Mouse (Mus musculus) midbrain, postnatal 0 days (tissue): ENCODE data around the gene Gm37419. TPM values are rescaled to one million over a fixed set of nuclear protein-coding genes. Genes with fewer than 3 reads are reported as not detected.

Experiments
- ATAC-seq: fragments of 200-750 bp; cut with Nextera tagmentation; 2 replicates; pipeline ENCODE4 v1.8.0; 2017; ENCODE audit warnings: moderate number of reproducible peaks, mild to moderate bottlenecking, moderate TSS enrichment, moderate library complexity; ENCODE audit not compliant: low FRiP score
- DNase-seq: peaks from one replicate; pipeline ENCODE4 v3.0.0-alpha.2; 2015; ENCODE audit warnings: low spot score
- H3K27ac ChIP-seq: fragments of 300-500 bp; sonication (generic); 2 replicates; pipeline ENCODE4 v1.5.1; 2014; ENCODE audit warnings: low read depth, mild to moderate bottlenecking, low read length, mixed read lengths
- H3K27me3 ChIP-seq: fragments of 300-500 bp; sonication (generic); 2 replicates; pipeline ENCODE4 v1.6.1; 2014; ENCODE audit warnings: low read length, control low read depth, mixed read lengths; ENCODE audit not compliant: insufficient read depth
- H3K36me3 ChIP-seq: fragments of 300-500 bp; sonication (generic); 2 replicates; pipeline ENCODE4 v1.6.1; 2014; ENCODE audit warnings: low read length, control low read depth, mixed read lengths; ENCODE audit not compliant: insufficient read depth
- H3K4me1 ChIP-seq: fragments of 300-500 bp; sonication (generic); 2 replicates; pipeline ENCODE4 v1.6.1; 2014; ENCODE audit warnings: mild to moderate bottlenecking, control low read depth, antibody characterized with exemption, low read length, mixed read lengths; ENCODE audit not compliant: insufficient read depth
- H3K4me2 ChIP-seq: fragments of 300-500 bp; sonication (generic); 2 replicates; pipeline ENCODE4 v1.6.1; 2014; ENCODE audit warnings: low read depth, mild to moderate bottlenecking, low read length, mixed read lengths; ENCODE audit not compliant: poor library complexity, severe bottlenecking
- H3K4me3 ChIP-seq: fragments of 300-500 bp; sonication (generic); 2 replicates; pipeline ENCODE4 v1.5.1; 2014; ENCODE audit warnings: low read depth, mild to moderate bottlenecking, low read length, moderate library complexity
- H3K9ac ChIP-seq: fragments of 300-500 bp; sonication (generic); replicated peaks from 2 replicates; pipeline ENCODE4 v1.6.1; 2014; ENCODE audit warnings: mild to moderate bottlenecking, low read length, moderate library complexity, mixed read lengths; ENCODE audit not compliant: poor library complexity, severe bottlenecking
- H3K9me3 ChIP-seq: fragments of 300-500 bp; sonication (generic); 2 replicates; pipeline ENCODE4 v1.6.1; 2016; ENCODE audit warnings: low read length, control low read depth
- CTCF ChIP-seq: IDR thresholded peaks from 2 replicates; pipeline ENCODE4 v1.5.1; 2016; ENCODE audit warnings: antibody characterized with exemption, mild to moderate bottlenecking
- WGBS: fragments of 180-500 bp; shearing (Covaris S2); extraction: QIAGEN DNeasy Blood & Tissue Kit; methylation state at CpG from one replicate; pipeline ENCODE4 v1.1.7; 2014; 5-methylcytosine and 5-hydroxymethylcytosine counted together
- polyA plus RNA-seq: library from polyadenylated mRNA; unstranded; fragments of >200 nt; fragmentation: Nextera tagmentation; extraction: Ambion mirVana; gene quantifications from 2 replicates; pipeline ENCODE4 v1.2.1, GENCODE M21; 2015
- total RNA-seq: library from RNA; depleted of rRNA; stranded (reverse); fragments of >200 nt; gene quantifications from 2 replicates; pipeline ENCODE4 v1.2.3, GENCODE M21; 2014

Gene Gm37419
- total and polyA plus RNA-seq, 2 experiments from 2014 or later: not detected

DNA sequence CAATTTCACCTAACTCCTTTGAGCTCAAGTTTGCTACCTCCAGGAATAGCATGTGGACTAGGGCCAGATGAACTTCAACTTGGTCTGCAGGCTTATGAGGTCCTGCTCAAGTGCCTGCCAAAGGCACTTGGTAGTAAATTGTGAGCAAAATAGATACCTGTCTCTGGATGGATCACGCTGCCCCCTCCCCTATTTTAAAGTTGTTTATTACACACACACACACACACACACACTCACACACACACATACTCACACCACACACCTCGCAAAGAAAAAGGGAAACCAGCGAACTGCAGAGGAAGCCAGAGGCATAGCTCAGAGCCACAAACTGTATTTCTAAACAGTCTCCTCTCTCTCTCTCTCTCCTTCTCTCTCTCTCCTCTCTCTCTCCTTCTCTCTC, 2.1 kb upstream of the Gm37419 start:
- 11% methylated on average over 3 of the region's 3 CpGs for WGBS
- no peak for DNase-seq
- Histone ChIP-seq H3K27ac (no peak overlapping the region), H3K27me3 (no peaks in the 10 kb centered on the region), H3K36me3 (no peaks in the 10 kb centered on the region), H3K4me2 (peak overlapping the region; percentile 93), H3K9me3 (no peaks in the 10 kb centered on the region), H3K4me1 (peaks cover 5% of the 10 kb centered on the region; the same call in 1 of the 2 replicates), H3K4me3 (peak overlapping the region; percentile 66; the same call in 1 of the 2 replicates), H3K9ac (no peak overlapping the region)
- ATAC-seq: no peak
- TF ChIP-seq CTCF: no peak

DNA sequence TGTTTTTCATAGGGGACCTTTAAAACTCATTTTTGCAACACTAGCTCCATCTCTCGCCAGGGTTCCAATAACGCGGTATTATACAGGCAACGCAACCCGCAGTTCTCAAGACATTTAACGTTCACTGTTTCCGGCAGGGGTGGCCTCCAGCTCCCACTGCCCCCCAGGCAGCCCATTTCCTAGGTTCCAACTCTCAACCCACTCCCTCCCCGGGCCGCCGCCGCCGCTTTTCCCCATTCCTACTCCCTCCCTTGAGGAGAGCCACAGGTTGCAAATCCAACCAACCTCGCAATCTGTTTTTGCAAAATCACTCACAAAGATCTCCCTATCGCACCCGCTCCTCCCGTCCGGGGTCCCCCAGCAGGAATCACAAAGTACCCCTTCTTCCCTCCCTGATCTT, 1.4 kb upstream of the Gm37419 start:
- no peak for TF ChIP-seq CTCF
- Histone ChIP-seq H3K4me1 (peaks cover 3% of the 10 kb centered on the region; the same call in 1 of the 2 replicates), H3K9me3 (no peaks in the 10 kb centered on the region), H3K4me3 (peak overlapping the region; percentile 66), H3K9ac (peak overlapping the region; percentile 66), H3K4me2 (peak overlapping the region; percentile 93), H3K27ac (peak overlapping the region; percentile 98; the same call in 1 of the 2 replicates), H3K27me3 (no peaks in the 10 kb centered on the region), H3K36me3 (no peaks in the 10 kb centered on the region)
- DNase-seq (no peak), ATAC-seq (no peak)
- WGBS: under 1% methylated on average over 17 of the region's 17 CpGs

DNA sequence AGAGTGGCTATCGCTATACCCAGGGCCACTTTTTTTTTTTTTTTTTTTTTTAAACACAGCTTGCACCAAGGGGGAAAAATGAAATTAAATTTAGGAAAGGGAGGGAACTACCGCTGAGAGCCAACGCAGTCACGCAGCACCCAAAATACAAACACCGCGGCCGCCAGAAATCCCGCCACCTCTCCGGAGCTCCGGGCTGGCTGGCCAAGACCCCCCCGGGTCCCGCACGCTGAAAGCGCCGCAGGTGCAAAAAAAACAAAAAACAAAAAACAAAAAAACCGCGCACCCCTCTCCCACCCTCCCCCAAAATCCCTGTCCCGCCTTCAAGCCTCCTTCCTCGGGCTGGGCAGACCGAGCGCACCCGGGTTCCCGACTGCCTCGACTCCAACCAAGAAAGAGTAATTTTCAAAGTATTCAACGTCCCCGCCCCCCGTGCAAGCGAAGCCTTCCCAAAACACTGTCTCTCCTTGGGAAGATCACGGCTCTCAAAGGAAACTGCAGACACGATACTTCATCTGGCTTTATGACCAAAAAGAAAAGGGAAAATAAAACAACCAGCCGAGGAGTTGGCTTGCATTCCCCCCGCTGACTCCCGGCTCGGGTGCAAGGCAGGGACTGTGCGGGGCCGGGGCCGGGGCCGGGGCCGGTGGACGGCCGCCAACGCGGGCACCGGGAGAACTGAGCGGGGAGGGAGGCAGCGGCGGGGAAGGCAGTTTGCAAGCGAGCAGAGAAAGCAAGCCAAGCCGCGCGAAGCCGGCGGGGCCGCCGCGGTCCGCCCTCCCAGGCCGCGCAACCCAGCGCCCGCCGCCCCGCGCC, 733 bp upstream of the Gm37419 start:
- under 1% methylated on average over 64 of the region's 64 CpGs for WGBS
- H3K9ac ChIP-seq: peak overlapping the region; percentile 66
- H3K9me3 ChIP-seq: no peaks in the 10 kb centered on the region
- no peaks in the 10 kb centered on the region for H3K36me3 ChIP-seq
- H3K27me3 ChIP-seq: no peaks in the 10 kb centered on the region
- H3K27ac ChIP-seq: peak overlapping the region; percentile 98
- TF ChIP-seq CTCF: no peak
- no peaks in the 10 kb centered on the region; the same call in 1 of the 2 replicates for H3K4me1 ChIP-seq
- peak; percentile 36 for DNase-seq
- H3K4me2 ChIP-seq: peak overlapping the region; percentile 93
- ATAC-seq: no peak
- H3K4me3 ChIP-seq: peak overlapping the region; percentile 66

DNA sequence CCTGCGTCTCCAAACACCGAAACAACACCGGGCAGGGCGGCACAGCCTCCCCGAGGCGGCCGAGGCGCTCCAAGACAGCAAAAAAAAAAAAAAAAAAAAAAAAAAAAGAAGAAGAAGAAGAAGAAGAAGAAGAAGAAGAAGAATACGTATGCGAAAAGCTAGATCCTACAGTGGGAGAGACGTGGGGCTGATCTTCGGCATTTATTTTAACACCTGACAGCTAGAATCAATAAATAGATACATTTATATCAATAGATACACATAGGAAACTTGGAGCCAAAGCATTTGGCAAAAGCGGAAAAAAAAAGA, 171 bp upstream of the Gm37419 start:
- no peak for ATAC-seq
- TF ChIP-seq CTCF: no peak
- H3K27ac ChIP-seq: peak overlapping the region; percentile 98
- H3K27me3 ChIP-seq: no peaks in the 10 kb centered on the region
- peak overlapping the region; percentile 93 for H3K4me2 ChIP-seq
- H3K36me3 ChIP-seq: no peaks in the 10 kb centered on the region
- WGBS: 0% methylated on average over 8 of the region's 13 CpGs
- H3K9ac ChIP-seq: peak overlapping the region; percentile 66
- no peaks in the 10 kb centered on the region; the same call in 1 of the 2 replicates for H3K4me1 ChIP-seq
- H3K4me3 ChIP-seq: peak overlapping the region; percentile 66
- H3K9me3 ChIP-seq: no peaks in the 10 kb centered on the region
- no peak for DNase-seq

DNA sequence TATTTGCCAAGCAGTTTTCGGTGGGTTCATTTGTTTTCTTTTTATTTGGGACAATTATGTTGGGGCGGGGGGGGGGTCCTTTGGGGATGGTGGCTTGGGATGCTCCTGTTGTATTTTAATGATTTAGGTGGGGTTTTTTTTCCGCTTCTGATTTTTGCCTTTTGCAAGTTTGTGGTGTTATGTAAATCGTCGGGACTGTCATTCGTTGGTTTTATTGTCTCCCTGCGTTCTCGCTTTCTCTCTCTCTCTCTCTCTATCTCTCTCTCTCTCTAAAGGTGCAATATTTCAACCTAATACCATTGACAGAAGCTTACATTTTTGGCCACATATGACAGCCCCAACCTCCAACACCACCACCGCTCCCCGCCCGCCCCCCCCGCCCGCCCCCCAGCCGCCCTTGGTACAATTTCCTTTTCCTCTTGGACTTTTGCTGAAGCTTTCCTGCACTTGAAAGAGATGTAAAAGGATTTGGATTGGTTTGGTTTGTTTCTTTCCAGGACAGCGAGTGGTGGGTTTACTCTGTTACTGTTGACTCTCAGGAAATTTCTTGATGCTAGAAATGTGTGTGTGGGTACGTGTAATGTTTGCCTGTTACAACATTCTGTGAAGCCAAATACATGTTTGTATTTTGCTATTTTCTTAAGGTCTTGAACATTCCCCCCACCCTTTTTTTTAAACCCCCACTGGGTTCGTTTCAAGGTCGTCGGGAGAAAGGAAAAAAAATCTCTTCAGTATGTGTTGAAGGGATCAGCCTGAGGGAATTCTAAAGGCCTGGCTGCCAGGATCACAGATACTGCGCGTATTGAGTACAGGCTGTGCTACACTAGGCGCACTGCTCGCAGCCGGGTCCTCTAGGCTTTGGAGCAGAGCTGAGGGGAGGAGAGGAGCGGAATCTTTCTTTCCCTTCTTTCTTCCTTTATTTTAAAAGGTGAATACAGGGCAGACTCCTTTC, 1.2 kb downstream of the Gm37419 start:
- no peaks in the 10 kb centered on the region; the same call in 1 of the 2 replicates for H3K4me1 ChIP-seq
- H3K27me3 ChIP-seq: no peaks in the 10 kb centered on the region
- no peaks in the 10 kb centered on the region for H3K36me3 ChIP-seq
- WGBS: 2% methylated on average over 25 of the region's 25 CpGs
- peak overlapping the region; percentile 93 for H3K4me2 ChIP-seq
- ATAC-seq (no peak), DNase-seq (peak; percentile 60)
- peak overlapping the region; percentile 98 for H3K27ac ChIP-seq
- no peaks in the 10 kb centered on the region for H3K9me3 ChIP-seq
- H3K4me3 ChIP-seq: peak overlapping the region; percentile 66
- H3K9ac ChIP-seq: peak overlapping the region; percentile 66
- no peak for TF ChIP-seq CTCF
